Mouse (Mus musculus): Measurements from ENCODE around the gene Esd. TPM values are rescaled to one million over a fixed set of nuclear protein-coding genes. Genes with fewer than 3 reads are reported as not detected.

Gene Esd
- total RNA-seq (2021), result 225 and 229 TPM in 2 replicates
- long read RNA-seq, experiment 1, transcript Esd-207 (9 exons, 1,117 nt), result minor isoform, 14 of 270 reads
- long read RNA-seq, experiment 1, transcript Esd-201 (9 exons, 1,988 nt), result major isoform, 223 of 270 reads
- long read RNA-seq, experiment 1, partial matches to known transcripts, result 25 of 270 reads
- long read RNA-seq, experiment 1, other reads (novel, unspliced or antisense), result 8 of 270 reads
- long read RNA-seq, experiment 2, transcript Esd-201 (9 exons, 1,988 nt), result major isoform, 153 of 183 reads
- long read RNA-seq, experiment 2, partial matches to known transcripts, result 18 of 183 reads
- long read RNA-seq, experiment 2, other reads (novel, unspliced or antisense), result 8 of 183 reads

- DNase-seq, result peak; percentile 97
Observed at GRCm38 (mm10) chr14:74732079-74732783, at the start of gene Esd. Esd (plus strand) TSS chr14:74732297.

GRCm38 (mm10) chr14:74684298-74684978, 47.7 kb upstream of the Esd start:
- no peak for DNase-seq

DNA sequence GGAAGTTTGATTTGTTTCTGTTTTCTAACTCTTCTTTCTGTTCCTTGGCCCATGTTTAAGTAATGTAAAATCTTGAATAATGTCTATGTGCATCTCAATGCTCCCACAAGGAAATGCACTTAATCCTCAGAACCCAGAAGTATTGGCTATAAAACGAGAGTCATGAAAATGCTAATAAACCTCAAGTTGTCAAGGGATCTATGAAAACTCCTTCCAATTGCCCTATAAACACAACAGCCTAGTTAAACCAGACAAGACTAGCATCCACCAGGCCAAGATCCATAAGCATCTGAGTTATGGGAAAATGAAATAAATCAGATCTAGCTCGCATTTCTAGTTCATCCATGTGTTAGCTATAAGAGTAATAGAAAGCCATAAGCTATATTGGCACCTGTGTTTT, 40.1 kb upstream of the Esd start:
- DNase-seq, result no peak

DNA sequence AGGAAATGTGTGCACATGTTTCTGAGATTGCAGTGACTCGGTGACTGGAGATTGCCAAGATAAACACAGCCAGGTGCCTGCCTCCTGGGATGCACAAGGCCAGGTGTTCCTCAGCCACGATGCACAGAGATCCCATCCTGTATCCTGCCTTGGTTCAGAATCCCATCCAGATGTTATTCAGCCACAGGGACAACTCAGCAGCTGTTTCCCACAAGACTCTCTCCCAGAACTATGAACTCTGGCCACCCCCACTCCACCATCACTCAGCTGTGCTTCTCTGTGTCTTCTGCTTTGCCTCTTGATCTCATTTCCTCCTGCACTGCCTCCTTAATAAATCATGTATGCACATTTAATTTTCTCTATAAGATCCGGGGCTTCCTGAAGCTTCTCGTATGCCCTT, 35.3 kb upstream of the Esd start:
- DNase-seq, result no peak

- DNase-seq, result no peak
Observed at GRCm38 (mm10) chr14:74697432-74697831, 34.7 kb upstream of the Esd start.

DNA sequence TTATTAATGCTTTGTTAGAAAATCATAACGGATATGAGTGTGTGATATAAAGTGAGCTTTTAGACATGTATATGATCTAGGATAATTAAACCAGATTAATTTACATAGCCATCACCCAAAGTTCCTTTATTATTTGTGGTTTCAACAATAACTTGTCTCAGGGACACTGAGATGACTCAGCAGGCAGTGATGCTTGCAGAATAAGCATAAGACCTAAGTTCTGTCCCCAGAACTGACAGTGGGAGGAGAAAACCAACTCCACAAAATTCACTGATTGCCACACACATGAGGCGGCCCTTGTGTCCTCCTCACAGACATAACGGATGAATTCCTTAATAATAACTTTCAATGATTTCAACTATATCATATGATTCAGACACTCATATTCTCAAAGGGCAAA, 32.9 kb upstream of the Esd start:
- DNase-seq, result no peak

- no peak for DNase-seq
Observed at GRCm38 (mm10) chr14:74703930-74704329, 28.2 kb upstream of the Esd start.

DNA sequence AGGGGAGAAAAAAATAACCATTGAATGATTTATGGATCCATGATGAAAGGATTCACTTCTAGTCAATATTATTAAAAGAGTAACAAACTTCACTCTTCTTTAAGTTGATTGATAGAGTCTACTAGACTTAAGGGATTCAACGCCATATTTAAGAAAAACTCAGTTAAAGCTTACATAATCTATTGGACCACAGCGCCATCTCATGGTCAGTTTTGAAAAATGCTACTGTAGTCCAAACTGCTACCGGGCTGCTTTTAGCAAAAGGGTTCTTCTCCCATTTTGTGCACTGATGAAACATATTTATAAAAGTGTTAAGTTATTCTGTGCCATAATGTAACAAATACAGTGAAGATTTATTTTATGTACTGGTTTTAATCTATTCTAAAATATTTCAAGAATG, 23.0 kb upstream of the Esd start:
- peak; percentile 59 for DNase-seq

GRCm38 (mm10) chr14:74723541-74723940, 8.6 kb upstream of the Esd start:
- no peak for DNase-seq

DNA sequence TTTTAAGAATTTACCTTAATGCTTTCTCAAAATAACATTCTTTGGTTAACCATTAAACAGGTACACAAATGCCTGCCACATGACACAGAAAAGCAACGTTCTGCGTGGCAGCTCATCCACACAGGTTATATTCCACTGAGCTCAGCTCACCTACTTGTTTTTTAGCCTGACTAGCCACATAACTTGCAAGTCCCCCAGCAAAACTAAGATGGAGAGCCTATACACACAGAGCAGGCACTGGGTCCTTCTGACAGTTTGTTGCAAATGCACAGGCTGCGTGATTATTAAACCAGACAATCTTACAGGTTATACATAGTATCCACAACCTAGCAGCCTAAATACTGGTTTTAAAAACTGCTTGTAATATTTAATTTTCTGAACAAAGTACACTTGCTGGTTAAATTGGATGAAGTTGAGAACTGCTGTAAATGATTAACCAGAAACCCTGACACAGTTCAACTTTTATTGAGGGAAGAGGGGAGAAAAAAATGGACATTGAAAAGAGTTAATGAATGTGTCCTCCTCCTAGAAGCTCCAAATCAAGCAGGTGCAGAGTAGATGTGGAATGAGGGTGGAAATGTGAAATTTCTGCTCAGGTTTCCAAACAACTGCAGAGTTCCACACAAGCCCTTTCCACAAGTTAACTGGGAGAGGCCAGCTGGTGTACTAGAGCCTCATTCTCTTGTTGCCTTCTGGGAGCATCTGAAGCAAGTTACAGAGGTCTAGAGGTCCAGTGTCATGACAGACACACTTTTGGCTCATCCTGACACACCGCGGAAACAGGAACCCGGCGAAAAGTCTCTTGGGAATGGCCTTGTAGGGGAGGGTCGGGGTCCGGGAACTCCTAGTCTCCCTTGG, 647 bp upstream of the Esd start:
- no peak for DNase-seq

GRCm38 (mm10) chr14:74733397-74733796, 1.3 kb downstream of the Esd start:
- no peak for DNase-seq

DNA sequence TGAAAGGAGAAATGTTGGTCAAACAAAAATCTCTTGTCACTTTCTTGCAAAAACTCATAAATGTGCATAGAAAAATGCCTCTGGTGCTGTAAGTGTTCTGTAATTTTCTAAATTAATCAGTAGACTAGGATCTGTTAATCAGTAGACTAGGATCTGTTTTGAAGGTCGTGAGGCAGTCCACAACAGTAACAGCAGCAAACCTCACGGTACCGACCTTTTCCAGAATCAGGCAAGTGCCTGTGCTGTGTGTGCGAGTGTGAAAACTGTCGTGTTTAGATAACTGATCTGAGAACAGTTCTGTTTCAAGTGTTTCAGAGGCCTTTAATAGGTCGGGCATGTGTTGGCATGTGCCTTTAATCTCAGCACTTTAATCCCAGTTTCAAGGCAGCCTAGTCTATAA, 3.4 kb downstream of the Esd start:
- DNase-seq, result no peak

GRCm38 (mm10) chr14:74736850-74737249, 4.8 kb downstream of the Esd start:
- no peak for DNase-seq

- DNase-seq, result peak; percentile 91
Observed at GRCm38 (mm10) chr14:74764191-74764918, 32.3 kb downstream of the Esd start.

GRCm38 (mm10) chr14:74767892-74768291, 35.8 kb downstream of the Esd start:
- DNase-seq, result no peak

GRCm38 (mm10) chr14:74774046-74774619, 42.0 kb downstream of the Esd start:
- no peak for DNase-seq

GRCm38 (mm10) chr14:74784243-74784934, 52.3 kb downstream of the Esd start:
- no peak for DNase-seq

- no peak for DNase-seq
Observed at GRCm38 (mm10) chr14:74787717-74788116, 55.6 kb downstream of the Esd start.

DNA sequence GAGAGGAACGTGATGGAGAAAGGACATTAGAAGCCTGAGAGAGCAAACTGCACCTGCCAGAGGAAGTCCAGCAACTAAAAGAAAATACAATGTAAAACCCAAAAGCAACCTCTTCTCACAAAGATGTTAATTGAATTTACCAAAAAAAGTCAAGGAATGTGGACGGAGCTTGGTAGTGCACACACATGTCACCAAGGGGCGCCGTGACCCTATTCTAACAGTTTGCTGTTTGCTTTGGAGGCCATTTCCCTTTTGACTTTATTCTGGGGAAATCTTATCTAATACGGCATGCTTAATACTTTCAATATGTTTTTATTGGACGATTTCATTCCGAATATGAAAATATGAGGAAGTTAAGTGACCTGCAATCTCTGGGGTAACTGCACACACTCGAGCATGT, 56.7 kb downstream of the Esd start:
- peak; percentile 23 for DNase-seq

DNA sequence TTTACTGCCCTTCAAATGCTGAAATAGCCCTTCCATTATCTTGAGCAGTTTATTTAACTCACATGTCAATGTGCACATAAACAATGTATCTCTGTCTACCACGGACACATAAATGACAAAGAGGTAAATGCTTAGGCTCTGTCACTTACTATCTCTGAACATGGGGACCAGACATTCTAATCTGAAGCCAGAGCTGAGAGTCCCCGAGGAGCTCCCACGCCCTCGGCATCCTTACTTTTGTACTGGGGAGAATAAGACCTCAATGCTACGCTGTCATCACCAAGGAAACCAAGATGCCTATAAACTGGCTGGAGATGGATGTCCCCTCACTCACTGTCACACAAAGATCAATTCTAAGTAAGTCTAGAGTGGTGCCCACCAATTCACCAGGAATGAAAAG, 58.4 kb downstream of the Esd start:
- DNase-seq, result no peak

DNA sequence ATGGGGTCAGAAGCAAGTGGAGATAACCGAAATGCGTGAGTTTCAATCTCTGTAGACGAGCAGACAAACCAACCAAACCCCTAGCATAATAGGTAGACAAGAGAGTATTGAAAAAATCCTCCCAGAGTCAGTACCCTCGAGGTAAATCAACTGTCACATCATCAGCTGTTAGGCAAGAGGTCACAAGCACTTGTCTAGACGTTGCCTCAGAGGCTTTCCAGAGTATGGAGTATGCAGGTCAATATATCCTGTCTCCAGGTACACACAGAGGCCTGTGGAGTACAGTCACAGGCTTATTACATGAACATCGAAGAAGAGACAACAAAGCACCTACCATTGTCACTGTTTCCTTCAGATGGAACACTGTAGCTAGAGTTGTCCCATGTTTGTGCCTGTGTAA, 60.7 kb downstream of the Esd start:
- no peak for DNase-seq

All from adrenal gland, postnatal 14 days (tissue).